Mouse (Mus musculus): ENCODE measurements at regions not wholly inside any gene's neighbourhood (a gene's known extent, or its start where the extent isn't known, plus 50 kb on each side); places are given as distances from the start of the nearest gene placed in this dataset.

DNA sequence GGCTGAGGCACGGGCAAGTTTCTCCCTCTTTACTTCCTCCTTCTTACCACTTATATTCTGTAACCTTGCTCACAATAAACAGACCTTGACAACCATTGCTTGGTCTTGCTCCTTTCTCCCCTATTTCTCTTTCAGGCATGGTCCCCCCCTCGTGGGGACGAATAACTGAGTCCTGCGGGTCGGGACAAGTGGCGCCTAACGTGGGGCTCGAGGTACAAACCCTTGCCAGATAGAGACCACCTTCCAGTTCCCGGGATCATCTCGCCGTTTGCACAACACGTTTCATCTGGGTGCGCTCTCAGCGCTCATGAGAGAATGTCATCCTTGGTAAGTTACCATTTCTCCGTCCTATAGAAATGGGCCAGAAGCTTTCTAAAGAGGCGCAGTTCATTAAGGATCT lies 79.6 kb upstream of the Foxn3 start:
- Histone ChIP-seq H3K9me3 (ENCODE audit: control insufficient read depth, low read length) (peaks cover 6% of the 10 kb centered on the region; the same call in 1 of the 2 replicates), H3K9ac (ENCODE audit: low read depth, low read length) (no peak overlapping the region), H3K4me2 (ENCODE audit: low read length) (no peak overlapping the region), H3K4me1 (ENCODE audit: control insufficient read depth, insufficient read depth, low read depth, low read length) (peaks cover 16% of the 10 kb centered on the region), H3K36me3 (ENCODE audit: control insufficient read depth, insufficient read depth, low read length) (no peaks in the 10 kb centered on the region), H3K27me3 (replicated peaks; ENCODE audit: control insufficient read depth, insufficient read depth, low read length) (no peaks in the 10 kb centered on the region), H3K27ac (ENCODE audit: low read depth, low read length) (no peak overlapping the region), H3K4me3 (ENCODE audit: low read length) (no peak overlapping the region)
- 96% methylated on average over 16 of the region's 16 CpGs for WGBS
- no peak for ATAC-seq

DNA sequence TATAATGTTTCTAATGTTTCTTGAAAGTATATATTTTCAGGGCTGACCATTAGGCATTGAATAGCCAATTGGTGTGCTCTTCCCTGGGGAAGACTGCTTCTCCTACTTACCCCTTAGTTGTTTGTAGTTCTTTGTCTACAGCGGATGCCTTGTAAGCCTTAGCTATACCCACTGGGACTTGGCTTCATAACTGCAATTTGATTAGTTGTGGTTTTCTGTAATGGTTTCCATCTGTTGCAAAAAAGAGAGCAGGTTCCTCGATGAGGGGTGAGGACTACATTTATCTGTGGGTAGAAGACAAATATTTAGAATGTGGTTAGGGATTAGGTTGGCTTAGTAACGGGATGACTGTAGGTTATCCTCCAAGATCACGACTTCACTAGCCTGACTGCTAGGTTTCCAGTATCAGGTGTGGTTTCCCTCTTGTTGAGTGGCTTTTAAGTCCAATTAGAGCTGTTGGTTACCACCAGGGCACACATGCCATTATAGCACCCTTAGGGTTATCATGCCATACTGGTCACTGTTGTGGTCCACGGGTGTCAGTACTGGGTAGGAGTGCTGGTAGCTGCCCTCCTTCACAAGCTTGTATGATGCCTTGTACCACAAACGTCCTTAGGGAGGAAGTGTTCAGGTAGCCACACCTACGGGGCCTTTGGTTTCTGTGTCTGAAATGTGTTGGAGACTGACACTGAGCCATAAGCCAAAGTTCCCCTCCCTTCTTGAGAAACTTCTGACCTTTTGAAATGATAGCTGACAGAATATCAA lies 78.9 kb upstream of the Foxn3 start:
- H3K9ac ChIP-seq (ENCODE audit: low read depth, low read length): no peak overlapping the region
- no peak overlapping the region for H3K4me3 ChIP-seq (ENCODE audit: low read length)
- H3K27ac ChIP-seq (ENCODE audit: low read depth, low read length): no peak overlapping the region
- H3K9me3 ChIP-seq (ENCODE audit: control insufficient read depth, low read length): peaks cover 6% of the 10 kb centered on the region; the same call in 1 of the 2 replicates
- no peak overlapping the region for H3K4me2 ChIP-seq (ENCODE audit: low read length)
- H3K4me1 ChIP-seq (ENCODE audit: control insufficient read depth, insufficient read depth, low read depth, low read length): peaks cover 16% of the 10 kb centered on the region
- WGBS: 79% methylated on average over 7 of the region's 7 CpGs
- ATAC-seq: no peak
- no peaks in the 10 kb centered on the region for H3K27me3 ChIP-seq (replicated peaks; ENCODE audit: control insufficient read depth, insufficient read depth, low read length)
- H3K36me3 ChIP-seq (ENCODE audit: control insufficient read depth, insufficient read depth, low read length): no peaks in the 10 kb centered on the region

DNA sequence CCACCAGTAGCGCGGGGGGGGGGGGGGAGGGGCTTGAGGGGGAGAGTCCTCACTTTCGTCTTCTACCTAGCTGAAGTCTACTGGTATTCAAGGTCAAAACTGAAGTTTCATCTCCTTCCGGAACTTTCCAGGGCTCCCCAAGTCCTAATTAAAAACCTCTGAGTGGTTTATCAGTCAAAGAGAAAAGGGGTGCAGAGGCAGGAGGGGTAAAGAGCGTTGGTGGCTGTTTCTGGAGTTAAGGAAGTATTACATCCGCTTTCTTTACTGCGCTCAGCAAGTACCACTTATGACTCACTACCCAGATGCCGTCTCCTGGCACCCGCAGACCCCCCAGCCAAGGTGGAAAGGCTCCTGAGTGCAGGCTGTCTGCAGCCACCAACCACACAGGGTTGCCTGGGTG lies 77.9 kb upstream of the Foxn3 start:
- H3K4me1 ChIP-seq (ENCODE audit: control insufficient read depth, insufficient read depth, low read depth, low read length): peaks cover 16% of the 10 kb centered on the region
- H3K27ac ChIP-seq (ENCODE audit: low read depth, low read length): no peak overlapping the region
- no peaks in the 10 kb centered on the region for H3K36me3 ChIP-seq (ENCODE audit: control insufficient read depth, insufficient read depth, low read length)
- H3K4me3 ChIP-seq (ENCODE audit: low read length): peak overlapping the region; percentile 23; the same call in 1 of the 2 replicates
- WGBS: 21% methylated on average over 7 of the region's 9 CpGs
- ATAC-seq: no peak
- H3K4me2 ChIP-seq (ENCODE audit: low read length): peak overlapping the region; percentile 54
- H3K9me3 ChIP-seq (ENCODE audit: control insufficient read depth, low read length): peaks cover 6% of the 10 kb centered on the region; the same call in 1 of the 2 replicates
- peak overlapping the region; percentile 53; the same call in 1 of the 2 replicates for H3K9ac ChIP-seq (ENCODE audit: low read depth, low read length)
- no peaks in the 10 kb centered on the region for H3K27me3 ChIP-seq (replicated peaks; ENCODE audit: control insufficient read depth, insufficient read depth, low read length)

DNA sequence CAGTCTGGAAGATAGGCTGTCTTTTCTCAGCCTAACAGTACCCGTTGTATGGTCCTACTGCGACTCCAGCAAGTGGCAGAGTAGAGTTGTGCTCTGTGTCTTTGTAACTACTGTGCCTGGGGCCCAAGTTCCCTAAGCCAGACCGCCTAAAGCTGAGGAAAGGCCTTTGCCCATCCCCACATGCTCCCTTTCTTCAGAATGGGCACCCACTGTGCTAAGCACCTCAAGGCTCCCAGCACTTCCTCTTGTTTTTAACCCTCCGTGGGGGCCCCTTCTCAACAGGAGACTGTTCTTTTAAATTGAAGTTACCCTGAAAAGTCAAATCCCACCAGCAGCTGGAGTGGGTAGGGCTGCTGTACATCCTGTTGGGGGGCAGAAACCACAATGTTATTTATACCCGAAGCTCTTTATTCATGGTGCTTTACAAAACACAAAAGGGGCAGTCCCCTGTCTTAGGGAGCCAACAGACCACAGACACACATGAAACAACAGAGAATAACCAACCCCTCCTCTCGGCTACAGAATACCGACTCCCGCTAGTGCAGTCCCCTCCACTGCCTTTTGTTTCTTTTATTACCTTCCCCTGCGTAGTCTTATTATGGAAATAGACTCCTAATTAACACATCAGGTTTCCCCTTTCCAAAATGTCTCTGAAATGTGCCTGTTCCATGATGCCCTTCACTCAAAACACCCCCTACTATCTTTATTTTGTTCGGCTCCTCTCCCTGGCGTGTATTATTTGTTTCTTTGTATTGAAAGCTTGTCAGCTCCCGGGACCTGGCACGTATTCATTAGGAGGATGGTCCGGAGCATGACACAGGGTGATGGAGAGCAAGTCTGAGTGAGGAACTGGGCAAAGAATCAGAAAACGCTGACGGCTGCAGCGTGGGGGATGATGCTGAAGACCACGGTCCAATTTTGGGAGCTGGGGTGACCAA lies 77.1 kb upstream of the Foxn3 start:
- peak overlapping the region; percentile 3 for H3K27ac ChIP-seq (ENCODE audit: low read depth, low read length)

DNA sequence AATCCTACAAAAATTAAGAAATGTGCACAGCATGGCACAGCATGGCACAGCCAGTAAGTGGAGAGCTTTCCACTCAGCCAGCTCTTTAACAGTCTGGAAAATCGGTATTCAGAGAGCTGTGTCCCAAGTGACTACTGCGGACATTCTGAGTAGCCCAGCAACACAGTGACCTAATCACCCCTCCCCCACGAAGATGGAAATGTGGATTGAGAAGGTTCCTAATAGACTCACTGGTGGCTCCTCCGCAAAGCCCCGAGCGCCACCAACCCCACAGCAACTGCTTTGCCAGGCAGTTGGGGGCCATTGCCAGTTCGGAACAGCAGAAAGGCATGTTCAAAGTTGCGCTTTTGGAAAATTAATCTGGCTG lies 76.4 kb upstream of the Foxn3 start:
- peak; percentile 82 for ATAC-seq
- Histone ChIP-seq H3K4me3 (ENCODE audit: low read length) (no peak overlapping the region), H3K4me2 (ENCODE audit: low read length) (peak overlapping the region; percentile 54), H3K4me1 (ENCODE audit: control insufficient read depth, insufficient read depth, low read depth, low read length) (peaks cover 16% of the 10 kb centered on the region), H3K27ac (ENCODE audit: low read depth, low read length) (peak overlapping the region; percentile 3), H3K9me3 (ENCODE audit: control insufficient read depth, low read length) (peaks cover 1% of the 10 kb centered on the region; the same call in 1 of the 2 replicates), H3K27me3 (replicated peaks; ENCODE audit: control insufficient read depth, insufficient read depth, low read length) (no peaks in the 10 kb centered on the region), H3K9ac (ENCODE audit: low read depth, low read length) (peak overlapping the region; percentile 53; the same call in 1 of the 2 replicates), H3K36me3 (ENCODE audit: control insufficient read depth, insufficient read depth, low read length) (no peaks in the 10 kb centered on the region)
- 6% methylated on average over 8 of the region's 8 CpGs for WGBS

More for the DNA sequence above, 77.1 kb upstream of the Foxn3 start:
- H3K4me3 ChIP-seq (ENCODE audit: low read length): peak overlapping the region; percentile 23
- peak overlapping the region; percentile 54 for H3K4me2 ChIP-seq (ENCODE audit: low read length)
- no peaks in the 10 kb centered on the region for H3K36me3 ChIP-seq (ENCODE audit: control insufficient read depth, insufficient read depth, low read length)
- H3K27me3 ChIP-seq (replicated peaks; ENCODE audit: control insufficient read depth, insufficient read depth, low read length): no peaks in the 10 kb centered on the region
- peak overlapping the region; percentile 53 for H3K9ac ChIP-seq (ENCODE audit: low read depth, low read length)
- H3K4me1 ChIP-seq (ENCODE audit: control insufficient read depth, insufficient read depth, low read depth, low read length): peaks cover 16% of the 10 kb centered on the region
- ATAC-seq: peak; percentile 78
- peaks cover 6% of the 10 kb centered on the region; the same call in 1 of the 2 replicates for H3K9me3 ChIP-seq (ENCODE audit: control insufficient read depth, low read length)
- WGBS: 3% methylated on average over 18 of the region's 18 CpGs

DNA sequence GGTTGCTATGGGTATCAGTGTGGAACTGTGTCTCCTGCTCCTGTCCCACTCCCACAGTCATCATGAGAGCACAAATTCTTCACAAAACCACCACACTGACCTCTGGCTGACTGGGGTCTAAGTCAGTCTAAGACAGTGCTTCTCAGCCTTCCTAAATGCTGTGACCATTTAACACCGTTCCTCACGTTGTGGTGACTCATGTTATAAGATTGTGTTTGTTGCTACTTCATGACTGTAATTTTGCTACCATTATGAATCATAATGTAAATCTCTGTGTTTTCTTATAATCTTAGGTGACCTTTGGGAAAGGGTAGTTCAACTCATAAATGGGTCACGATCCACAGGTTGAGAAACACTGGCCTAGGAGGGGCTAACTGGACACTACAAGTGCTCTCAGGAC lies 75.7 kb upstream of the Foxn3 start:
- H3K36me3 ChIP-seq (ENCODE audit: control insufficient read depth, insufficient read depth, low read length): no peaks in the 10 kb centered on the region
- no peak overlapping the region for H3K27ac ChIP-seq (ENCODE audit: low read depth, low read length)
- H3K9ac ChIP-seq (ENCODE audit: low read depth, low read length): no peak overlapping the region
- ATAC-seq: no peak
- H3K9me3 ChIP-seq (ENCODE audit: control insufficient read depth, low read length): no peaks in the 10 kb centered on the region
- no peak overlapping the region for H3K4me2 ChIP-seq (ENCODE audit: low read length)
- WGBS: 81% methylated on average over 3 of the region's 3 CpGs
- H3K4me3 ChIP-seq (ENCODE audit: low read length): no peak overlapping the region
- H3K27me3 ChIP-seq (replicated peaks; ENCODE audit: control insufficient read depth, insufficient read depth, low read length): no peaks in the 10 kb centered on the region
- peaks cover 16% of the 10 kb centered on the region for H3K4me1 ChIP-seq (ENCODE audit: control insufficient read depth, insufficient read depth, low read depth, low read length)

DNA sequence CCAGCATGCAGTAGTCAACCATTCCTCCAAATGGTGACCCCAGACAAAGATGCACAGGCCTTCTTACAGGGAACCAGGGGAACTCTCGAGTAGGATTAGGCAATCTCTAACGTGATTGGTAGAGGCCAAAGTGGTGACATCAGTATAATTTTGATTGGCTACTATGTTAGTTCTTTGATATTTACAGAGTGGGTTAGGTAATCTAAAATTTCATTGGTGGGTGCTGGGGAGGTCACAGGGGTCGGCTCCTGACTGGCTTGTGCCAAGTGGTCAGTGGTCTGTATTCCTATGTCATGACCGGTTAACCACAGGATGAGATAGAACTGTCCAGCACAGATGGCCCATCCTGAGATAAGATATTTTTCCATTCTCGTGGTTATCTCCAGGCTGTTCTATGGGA lies 74.6 kb upstream of the Foxn3 start:
- H3K4me3 ChIP-seq (ENCODE audit: low read length): no peak overlapping the region
- no peak for ATAC-seq
- H3K27me3 ChIP-seq (replicated peaks; ENCODE audit: control insufficient read depth, insufficient read depth, low read length): no peaks in the 10 kb centered on the region
- no peaks in the 10 kb centered on the region for H3K9me3 ChIP-seq (ENCODE audit: control insufficient read depth, low read length)
- H3K4me1 ChIP-seq (ENCODE audit: control insufficient read depth, insufficient read depth, low read depth, low read length): peaks cover 16% of the 10 kb centered on the region
- H3K9ac ChIP-seq (ENCODE audit: low read depth, low read length): no peak overlapping the region
- no peak overlapping the region for H3K4me2 ChIP-seq (ENCODE audit: low read length)
- H3K27ac ChIP-seq (ENCODE audit: low read depth, low read length): no peak overlapping the region
- WGBS: 85% methylated on average over 5 of the region's 5 CpGs
- no peaks in the 10 kb centered on the region for H3K36me3 ChIP-seq (ENCODE audit: control insufficient read depth, insufficient read depth, low read length)

DNA sequence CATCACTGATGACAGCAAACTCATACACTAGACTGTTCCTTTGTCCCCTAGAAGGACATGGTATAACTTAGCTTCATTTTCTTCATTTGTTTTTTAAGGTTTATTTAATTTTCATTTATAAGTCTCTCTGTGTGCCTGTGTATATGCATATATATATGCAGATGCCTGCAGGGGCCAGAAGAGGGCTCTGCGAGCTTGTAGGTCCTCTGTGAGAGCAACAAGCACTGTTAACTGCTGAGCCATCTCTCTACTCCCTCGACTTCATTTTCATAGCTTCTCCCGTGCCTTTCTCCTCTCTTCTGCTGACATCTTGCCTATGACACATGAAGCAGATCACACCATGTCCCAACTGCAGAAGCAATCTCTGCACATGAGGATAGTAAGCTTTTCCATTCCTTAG lies 72.9 kb upstream of the Foxn3 start:
- no peak overlapping the region for H3K9ac ChIP-seq (ENCODE audit: low read depth, low read length)
- H3K36me3 ChIP-seq (ENCODE audit: control insufficient read depth, insufficient read depth, low read length): no peaks in the 10 kb centered on the region
- H3K27me3 ChIP-seq (replicated peaks; ENCODE audit: control insufficient read depth, insufficient read depth, low read length): no peaks in the 10 kb centered on the region
- H3K4me3 ChIP-seq (ENCODE audit: low read length): no peak overlapping the region
- no peak overlapping the region for H3K27ac ChIP-seq (ENCODE audit: low read depth, low read length)
- no peaks in the 10 kb centered on the region for H3K9me3 ChIP-seq (ENCODE audit: control insufficient read depth, low read length)
- WGBS: 89% methylated on average over 3 of the region's 3 CpGs
- H3K4me1 ChIP-seq (ENCODE audit: control insufficient read depth, insufficient read depth, low read depth, low read length): peaks cover 15% of the 10 kb centered on the region
- no peak for ATAC-seq
- H3K4me2 ChIP-seq (ENCODE audit: low read length): no peak overlapping the region

DNA sequence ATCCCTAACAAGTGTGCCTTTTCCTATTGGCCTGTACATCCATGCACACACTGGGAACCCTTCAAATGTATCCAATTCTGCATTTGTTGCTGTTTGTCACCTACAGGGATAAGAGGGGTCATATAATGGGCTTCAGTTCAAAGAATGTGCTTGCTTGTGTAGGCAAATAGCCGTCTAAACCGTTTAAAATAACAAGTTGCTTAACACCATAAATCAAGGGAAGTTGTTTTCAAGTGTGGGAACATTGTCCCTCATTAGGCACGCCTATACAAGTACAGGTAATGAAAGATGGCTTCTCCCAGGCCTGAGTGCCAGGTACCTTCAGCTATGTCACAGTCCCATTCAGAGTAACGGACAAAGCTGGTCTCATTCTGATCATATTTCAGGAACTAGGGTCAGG lies 72.0 kb upstream of the Foxn3 start:
- Histone ChIP-seq H3K9ac (ENCODE audit: low read depth, low read length) (no peak overlapping the region), H3K4me2 (ENCODE audit: low read length) (no peak overlapping the region), H3K36me3 (ENCODE audit: control insufficient read depth, insufficient read depth, low read length) (no peaks in the 10 kb centered on the region), H3K4me3 (ENCODE audit: low read length) (no peak overlapping the region), H3K4me1 (ENCODE audit: control insufficient read depth, insufficient read depth, low read depth, low read length) (peaks cover 8% of the 10 kb centered on the region), H3K27ac (ENCODE audit: low read depth, low read length) (no peak overlapping the region), H3K27me3 (replicated peaks; ENCODE audit: control insufficient read depth, insufficient read depth, low read length) (no peaks in the 10 kb centered on the region), H3K9me3 (ENCODE audit: control insufficient read depth, low read length) (no peaks in the 10 kb centered on the region)
- no peak for ATAC-seq
- 83% methylated on average over 4 of the region's 4 CpGs for WGBS
